Mouse (Mus musculus) brain, embryonic 14.5 days (tissue): ENCODE data around the gene Slc5a11.

Source experiments
- CTCF ChIP-seq: fragments of 200-500 bp; IDR thresholded peaks from 2 replicates; pipeline ENCODE4 v1.5.1; 2012; ENCODE audit warnings: inconsistent platforms, mild to moderate bottlenecking, moderate library complexity, borderline replicate concordance; ENCODE audit not compliant: insufficient read depth, insufficient read length; ENCODE audit errors: extremely low read depth
- POLR2A ChIP-seq: fragments of 200-500 bp; IDR thresholded peaks from 2 replicates; pipeline ENCODE4 v1.6.1; 2012; ENCODE audit warnings: mild to moderate bottlenecking, inconsistent platforms, borderline replicate concordance; ENCODE audit not compliant: poor library complexity, insufficient read depth, insufficient read length, severe bottlenecking; ENCODE audit errors: extremely low read depth

DNA sequence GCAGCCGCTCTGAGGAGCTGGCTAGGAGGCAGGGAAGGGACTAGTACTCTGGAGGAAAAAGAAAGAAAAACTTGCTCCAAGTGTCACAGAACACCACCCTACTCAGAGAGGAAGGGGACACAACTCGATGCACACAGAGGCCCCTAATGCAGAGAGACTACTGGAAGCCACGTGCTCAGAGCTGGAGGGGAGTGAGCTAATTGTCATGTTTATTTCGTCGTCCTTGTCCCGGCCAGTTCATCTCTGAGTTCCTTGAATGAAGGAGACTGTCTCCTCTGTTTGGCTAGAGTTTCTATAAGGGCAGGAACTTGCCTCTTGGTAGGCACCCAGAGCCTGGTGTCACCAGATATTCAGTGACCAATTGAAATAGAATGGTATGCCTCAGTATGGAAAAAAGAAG lies 36.8 kb downstream of the Slc5a11 start:
- TF ChIP-seq CTCF, result no peak
- TF ChIP-seq POLR2A, result no peak
